Mouse (Mus musculus) myocyte (in vitro differentiated cells): ENCODE measurements at regions not wholly inside any gene's neighbourhood (a gene's known extent, or its start where the extent isn't known, plus 50 kb on each side); places are given as distances from the start of the nearest gene placed in this dataset.

ENCODE experiments used
- CEBPB ChIP-seq: IDR thresholded peaks from 2 replicates; pipeline ENCODE4 v1.6.1; 2011; ENCODE audit warnings: mild to moderate bottlenecking, moderate library complexity; ENCODE audit not compliant: poor library complexity, insufficient read depth, severe bottlenecking
- E2F4 ChIP-seq: IDR thresholded peaks from one replicate; pipeline ENCODE4 v1.6.1; 2011; ENCODE audit warnings: mild to moderate bottlenecking, control low read depth, moderate library complexity; ENCODE audit not compliant: insufficient read depth
- MAX ChIP-seq: IDR thresholded peaks from one replicate; pipeline ENCODE4 v1.6.1; 2011; ENCODE audit warnings: low read depth, mild to moderate bottlenecking, control low read depth
- MYOD1 ChIP-seq, 3 experiments: IDR thresholded peaks; one replicate each; pipeline ENCODE4 v1.6.1; 2011; ENCODE audit warnings: control low read depth in 2 of 3, low read depth in 2 of 3, mild to moderate bottlenecking in 2 of 3, moderate library complexity in 1 of 3; ENCODE audit not compliant: insufficient read length in 2 of 3, control insufficient read depth in 1 of 3
- MYOG ChIP-seq, 3 experiments: IDR thresholded peaks; one replicate each; pipeline ENCODE4 v1.6.1; 2011; ENCODE audit warnings: control low read depth in 2 of 3, low read depth in 2 of 3, mild to moderate bottlenecking in 2 of 3; ENCODE audit not compliant: insufficient read length in 2 of 3, control insufficient read depth in 1 of 3, insufficient read depth in 1 of 3
- POLR2A ChIP-seq: IDR thresholded peaks from one replicate; pipeline ENCODE4 v1.6.1; 2011; ENCODE audit warnings: low read depth, mild to moderate bottlenecking, control low read depth, moderate library complexity; ENCODE audit not compliant: insufficient read length
- POLR2AphosphoS2 ChIP-seq: IDR thresholded peaks from one replicate; pipeline ENCODE4 v1.6.1; 2011; ENCODE audit warnings: low read depth, control low read depth; ENCODE audit not compliant: insufficient read length
- REST ChIP-seq: IDR thresholded peaks from one replicate; pipeline ENCODE4 v1.6.1; 2011; ENCODE audit warnings: mild to moderate bottlenecking, control low read depth, moderate library complexity; ENCODE audit not compliant: insufficient read depth, insufficient read length
- SRF ChIP-seq: IDR thresholded peaks from one replicate; pipeline ENCODE4 v1.6.1; 2011; ENCODE audit warnings: low read depth; ENCODE audit not compliant: control insufficient read depth, insufficient read length
- TCF12 ChIP-seq: IDR thresholded peaks from one replicate; pipeline ENCODE4 v1.6.1; 2011; ENCODE audit warnings: mild to moderate bottlenecking, control low read depth; ENCODE audit not compliant: poor library complexity, insufficient read depth, severe bottlenecking
- TCF3 ChIP-seq: IDR thresholded peaks from one replicate; pipeline ENCODE4 v1.6.1; 2011; ENCODE audit warnings: low read depth, control low read depth; ENCODE audit not compliant: insufficient read length
- USF1 ChIP-seq: IDR thresholded peaks from one replicate; pipeline ENCODE4 v1.6.1; 2011; ENCODE audit warnings: low read depth, mild to moderate bottlenecking, control low read depth, moderate library complexity

DNA sequence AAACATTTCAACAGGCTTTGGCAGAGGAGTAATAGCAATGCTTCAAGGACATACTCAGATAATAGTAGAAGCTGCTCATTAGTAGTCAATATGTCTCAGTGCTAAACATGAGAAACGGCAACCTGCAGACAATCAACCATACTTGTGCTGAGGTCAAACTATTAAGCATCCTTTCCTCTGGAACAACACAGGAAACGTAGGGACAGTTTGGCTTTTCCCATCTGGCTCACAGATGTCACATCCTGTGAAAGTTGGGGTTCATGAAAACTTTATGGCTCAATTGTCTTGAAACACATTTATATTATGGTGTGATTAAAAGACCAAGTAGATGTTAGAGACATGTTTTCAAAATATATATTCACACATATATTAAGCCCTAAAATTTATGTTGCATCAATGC lies 120.4 kb downstream of the Pcdh18 start:
- no peak for TF ChIP-seq TCF12
- no peak for TF ChIP-seq MYOG (IDR thresholded peaks at IDR 0.05; ENCODE audit: control insufficient read depth in 1 of 3, insufficient read depth in 1 of 3, insufficient read length in 2 of 3, low read depth in 2 of 3)
- TF ChIP-seq POLR2A, result no peak
- no peak for TF ChIP-seq USF1
- TF ChIP-seq REST, result no peak
- TF ChIP-seq E2F4, result no peak
- TF ChIP-seq MAX, result no peak
- no peak for TF ChIP-seq MYOD1 (IDR thresholded peaks at IDR 0.05; ENCODE audit: control insufficient read depth in 1 of 3, insufficient read length in 2 of 3, low read depth in 2 of 3)
- TF ChIP-seq POLR2AphosphoS2, result no peak
- no peak for TF ChIP-seq CEBPB
- no peak for TF ChIP-seq TCF3
- TF ChIP-seq SRF, result no peak
